12 mouse cellular contexts compared by ENCODE assay signal in genomic region chr4:88295537-88295936, GRCm38 (mm10).
"Had no signal": no experiment of that assay in that cellular context is flagged by ENCODE, and none has a peak within 500 bp of the region (broad histone marks: within the 10 kb centered on the region; RNA-seq: fewer than 3 reads in every experiment).

No protein-coding gene starts in this region.

- H3K27me3 ChIP-seq: liver, embryonic 15.5 days had no signal

- H3K4me2 ChIP-seq: liver, embryonic 11.5 days; liver, embryonic 15.5 days had no signal

- H3K4me3 ChIP-seq: left cerebral cortex, adult 2 months; limb, embryonic 10.5 days; liver, embryonic 15.5 days had no signal

- DNase-seq: kidney, adult 8-10 months; kidney, postnatal 25 days; lung, adult 2 months; lung, postnatal 36 days; right cerebral cortex, postnatal 25 days; thymus, postnatal 36 days had no signal

- H3K27ac ChIP-seq: left cerebral cortex, adult 2 months; limb, embryonic 10.5 days; liver, embryonic 15.5 days had no signal

- H3K9ac ChIP-seq: liver, embryonic 15.5 days had no signal

- H3K4me1 ChIP-seq: liver, embryonic 15.5 days had no signal

- H3K36me3 ChIP-seq: limb, embryonic 10.5 days; liver, embryonic 15.5 days had no signal

- H3K9me3 ChIP-seq: limb, embryonic 10.5 days; liver, embryonic 15.5 days had no signal

- ATAC-seq: lung, postnatal 0 days; midbrain, embryonic 16.5 days had no signal
